Mouse (Mus musculus) small intestine, adult 2 months (tissue): ENCODE measurements around the gene Ptpra.

Source experiments
- CTCF ChIP-seq: fragments of 200-500 bp; IDR thresholded peaks from 2 replicates; pipeline ENCODE4 v1.5.1; 2012; ENCODE audit warnings: low read depth, mild to moderate bottlenecking, control low read depth, inconsistent platforms, low read length, moderate library complexity, mixed read lengths; ENCODE audit not compliant: insufficient replicate concordance, insufficient read length; ENCODE audit errors: extremely low read depth
- POLR2A ChIP-seq: fragments of 200-500 bp; IDR thresholded peaks from 2 replicates; pipeline ENCODE4 v1.6.1; 2012; ENCODE audit warnings: low read depth, mild to moderate bottlenecking, control low read depth, inconsistent platforms, low read length, moderate library complexity

DNA sequence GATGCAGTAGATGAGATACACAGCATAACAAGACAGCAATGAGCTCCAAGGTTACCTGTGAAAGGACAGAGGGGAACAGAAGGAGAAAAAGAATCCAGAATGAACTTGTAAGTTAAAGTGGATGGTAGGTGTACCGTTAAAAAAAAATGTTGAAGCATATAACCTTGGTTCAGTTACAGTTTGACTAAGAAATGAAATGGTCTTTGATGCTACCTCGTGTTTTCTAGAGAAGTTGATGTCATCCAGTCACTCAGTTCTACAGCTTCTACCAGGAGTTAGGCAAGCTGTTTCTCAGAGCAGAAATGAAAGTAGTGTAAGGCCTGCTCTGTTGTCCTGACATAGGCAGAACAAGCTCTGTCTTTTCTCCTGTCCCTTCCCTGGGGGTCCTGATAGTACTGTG, 79.2 kb downstream of the Ptpra start:
- TF ChIP-seq CTCF (no peak), POLR2A (no peak)
